Mouse (Mus musculus) testis, adult 2 months (tissue): ENCODE measurements around the gene Gse1.
A peak's percentile ranks its signal among the peaks of the same experiment; 100 is the strongest.

Source experiments
- CTCF ChIP-seq: fragments of 200-500 bp; IDR thresholded peaks from 2 replicates; pipeline ENCODE4 v1.5.1; 2012; ENCODE audit warnings: low read depth, mild to moderate bottlenecking, inconsistent platforms, low read length, moderate library complexity; ENCODE audit not compliant: control insufficient read depth, insufficient read depth, insufficient replicate concordance
- POLR2A ChIP-seq: fragments of 200-500 bp; IDR thresholded peaks from 2 replicates; pipeline ENCODE4 v1.6.1; 2012; ENCODE audit warnings: low read depth, mild to moderate bottlenecking, inconsistent platforms, low read length, moderate library complexity; ENCODE audit not compliant: control insufficient read depth

GRCm38 (mm10) chr8:120247618-120248017 is 19.4 kb downstream of the Gse1 start:
- TF ChIP-seq POLR2A (no peak), CTCF (peak; percentile 59; the same call in 1 of the 2 replicates)
